Mouse (Mus musculus) limb, embryonic 13.5 days (tissue): ENCODE measurements at regions not wholly inside any gene's neighbourhood (a gene's known extent, or its start where the extent isn't known, plus 50 kb on each side); places are given as distances from the start of the nearest gene placed in this dataset.

Source experiments
- ATAC-seq: fragments of 200-750 bp; cut with Nextera tagmentation; 2 replicates; pipeline ENCODE4 v1.8.0; 2017; ENCODE audit warnings: low read depth, moderate number of reproducible peaks, moderate TSS enrichment; ENCODE audit not compliant: low FRiP score
- H3K27ac ChIP-seq: fragments of 300-500 bp; sonication (generic); 2 replicates; pipeline ENCODE4 v1.5.1; 2015; ENCODE audit warnings: inconsistent platforms, mild to moderate bottlenecking, moderate library complexity
- H3K27me3 ChIP-seq: fragments of 300-500 bp; sonication (generic); 2 replicates; pipeline ENCODE4 v1.6.1; 2015; ENCODE audit warnings: mild to moderate bottlenecking, inconsistent platforms
- H3K36me3 ChIP-seq: fragments of 300-500 bp; sonication (generic); 2 replicates; pipeline ENCODE4 v1.6.1; 2015; ENCODE audit warnings: inconsistent platforms, mild to moderate bottlenecking, moderate library complexity
- H3K4me1 ChIP-seq: fragments of 300-500 bp; sonication (generic); 2 replicates; pipeline ENCODE4 v1.6.1; 2015; ENCODE audit warnings: inconsistent platforms
- H3K4me2 ChIP-seq: fragments of 300-500 bp; sonication (generic); replicated peaks from 2 replicates; pipeline ENCODE4 v1.6.1; 2015; ENCODE audit warnings: inconsistent platforms, mild to moderate bottlenecking, moderate library complexity
- H3K4me3 ChIP-seq: fragments of 300-500 bp; sonication (generic); 2 replicates; pipeline ENCODE4 v1.5.1; 2015; ENCODE audit warnings: moderate library complexity, mild to moderate bottlenecking, inconsistent platforms
- H3K9ac ChIP-seq: fragments of 300-500 bp; sonication (generic); 2 replicates; pipeline ENCODE4 v1.6.1; 2015; ENCODE audit warnings: mild to moderate bottlenecking, inconsistent platforms
- H3K9me3 ChIP-seq: fragments of 300-500 bp; sonication (generic); 2 replicates; pipeline ENCODE4 v1.6.1; 2016; ENCODE audit warnings: inconsistent platforms
- WGBS: fragments of 180-500 bp; shearing (Covaris S2); methylation state at CpG from one replicate; pipeline ENCODE4 v1.1.7; 2015; 5-methylcytosine and 5-hydroxymethylcytosine counted together

DNA sequence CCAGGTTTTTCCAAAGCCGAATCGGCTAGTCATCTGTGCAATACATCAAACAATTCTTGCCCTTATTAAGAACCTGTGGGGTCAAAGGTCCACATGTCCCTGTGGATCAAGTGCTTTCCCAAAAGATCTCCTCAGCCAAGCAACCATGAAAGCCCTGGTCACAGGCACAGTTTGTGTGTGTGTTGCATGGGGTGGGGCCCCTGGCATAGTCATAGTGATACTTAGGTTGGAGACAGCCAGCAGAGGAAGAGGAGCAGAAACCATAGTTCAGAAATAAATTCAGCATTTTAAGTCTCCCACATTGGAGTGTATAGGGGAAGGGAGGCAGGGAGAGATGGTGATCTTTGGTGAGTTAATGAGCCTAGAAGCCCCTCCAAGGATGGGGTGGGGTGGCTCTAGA is 187.1 kb upstream of the Ubl3 start:
- WGBS: 34% methylated on average over 2 of the region's 2 CpGs
- Histone ChIP-seq H3K4me1 (peaks cover 20% of the 10 kb centered on the region), H3K4me2 (no peak overlapping the region), H3K9ac (no peak overlapping the region), H3K9me3 (peaks cover 6% of the 10 kb centered on the region), H3K36me3 (no peaks in the 10 kb centered on the region), H3K27me3 (no peaks in the 10 kb centered on the region), H3K27ac (no peak overlapping the region), H3K4me3 (no peak overlapping the region)
- no peak for ATAC-seq

DNA sequence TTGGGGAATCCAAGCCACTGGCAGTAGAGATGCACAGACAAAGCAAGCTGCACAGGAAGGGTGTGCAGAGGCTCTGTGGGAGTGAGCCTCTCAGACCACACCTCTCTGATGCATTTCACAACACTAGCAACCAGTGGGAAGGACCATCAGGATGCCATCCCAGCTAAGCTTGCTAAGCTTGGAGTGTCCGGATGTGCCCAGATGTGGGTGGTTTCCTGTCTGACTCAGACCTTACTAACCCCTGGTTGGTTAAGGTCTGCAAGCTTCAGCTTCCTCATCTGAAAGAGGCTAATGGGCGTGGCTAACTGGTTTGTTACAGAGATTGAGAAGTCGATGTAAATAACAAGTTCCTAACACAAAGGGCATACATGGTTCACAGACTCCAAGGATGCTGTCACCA is 186.6 kb upstream of the Ubl3 start:
- H3K9me3 ChIP-seq: peaks cover 6% of the 10 kb centered on the region; the same call in 1 of the 2 replicates
- no peak overlapping the region for H3K27ac ChIP-seq
- no peaks in the 10 kb centered on the region for H3K27me3 ChIP-seq
- no peak overlapping the region for H3K4me3 ChIP-seq
- ATAC-seq: no peak
- H3K4me2 ChIP-seq: no peak overlapping the region
- 70% methylated on average over 3 of the region's 3 CpGs for WGBS
- H3K9ac ChIP-seq: no peak overlapping the region
- H3K4me1 ChIP-seq: peaks cover 20% of the 10 kb centered on the region
- H3K36me3 ChIP-seq: no peaks in the 10 kb centered on the region

DNA sequence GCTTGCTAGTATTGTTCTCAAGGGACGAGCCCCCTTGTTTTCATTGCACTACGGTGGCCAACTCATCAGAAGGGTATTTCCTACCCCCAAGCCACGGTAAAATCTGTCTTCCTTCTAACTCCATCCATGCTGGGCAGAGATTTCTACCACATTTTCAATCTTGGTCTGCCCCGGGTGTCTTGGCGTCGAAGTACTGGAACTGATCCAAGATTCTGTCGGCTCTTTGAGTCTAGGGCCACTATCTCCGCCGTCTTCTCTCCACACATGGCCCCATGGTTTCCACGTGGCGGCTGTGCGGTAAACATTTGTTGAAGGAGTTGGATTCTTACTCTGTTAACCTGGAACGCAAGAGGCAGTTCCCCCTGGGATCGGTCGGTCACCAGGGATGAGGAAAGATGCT is 177.0 kb upstream of the Ubl3 start:
- Histone ChIP-seq H3K27me3 (no peaks in the 10 kb centered on the region), H3K9ac (no peak overlapping the region), H3K9me3 (no peaks in the 10 kb centered on the region), H3K27ac (no peak overlapping the region), H3K36me3 (no peaks in the 10 kb centered on the region), H3K4me3 (no peak overlapping the region), H3K4me2 (no peak overlapping the region), H3K4me1 (no peaks in the 10 kb centered on the region)
- ATAC-seq: no peak
- WGBS: 77% methylated on average over 15 of the region's 15 CpGs

DNA sequence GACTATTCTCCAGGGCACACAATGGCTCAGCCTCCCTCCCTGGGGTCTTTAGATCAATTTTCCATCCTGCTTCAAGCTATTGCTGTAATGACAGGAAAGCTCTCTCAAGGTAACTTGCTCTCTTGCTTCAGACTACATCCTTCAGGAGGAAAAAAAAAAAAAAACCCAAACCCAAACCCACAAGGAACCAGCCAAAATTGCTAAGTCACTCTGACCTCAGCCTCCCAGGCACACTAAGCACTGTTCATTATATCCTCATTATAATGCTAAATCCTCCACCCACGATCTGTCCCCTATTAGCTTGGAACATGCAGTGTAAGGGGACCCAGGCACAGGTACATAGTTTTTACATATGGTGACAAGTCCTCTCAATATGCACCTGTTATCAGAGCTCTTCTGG is 175.9 kb upstream of the Ubl3 start:
- Histone ChIP-seq H3K4me3 (no peak overlapping the region), H3K4me2 (no peak overlapping the region), H3K9ac (no peak overlapping the region), H3K27me3 (no peaks in the 10 kb centered on the region), H3K9me3 (no peaks in the 10 kb centered on the region), H3K27ac (no peak overlapping the region), H3K4me1 (no peaks in the 10 kb centered on the region), H3K36me3 (no peaks in the 10 kb centered on the region)
- ATAC-seq: no peak
- WGBS: 61% methylated on average over 1 of the region's 1 CpGs

DNA sequence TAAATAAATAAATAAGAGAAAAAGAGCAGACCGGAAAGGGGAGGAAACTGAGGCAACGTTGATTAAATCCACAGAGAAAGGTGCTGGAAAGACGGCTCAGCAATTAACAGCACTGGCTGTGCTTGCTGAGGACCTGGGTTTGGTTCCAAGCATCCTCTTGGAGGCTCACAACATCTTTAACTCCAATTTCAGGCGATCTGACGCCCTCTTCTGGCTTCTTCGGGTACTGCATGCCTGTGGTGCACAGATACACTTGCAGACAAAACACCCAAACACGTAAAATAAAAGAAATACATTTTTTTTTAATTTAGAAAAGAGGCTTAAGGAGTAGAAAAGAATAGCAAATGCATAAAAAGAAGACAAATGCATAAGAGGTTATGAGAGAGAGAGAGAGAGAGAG is 173.9 kb upstream of the Ubl3 start:
- 80% methylated on average over 7 of the region's 7 CpGs for WGBS
- ATAC-seq: no peak

DNA sequence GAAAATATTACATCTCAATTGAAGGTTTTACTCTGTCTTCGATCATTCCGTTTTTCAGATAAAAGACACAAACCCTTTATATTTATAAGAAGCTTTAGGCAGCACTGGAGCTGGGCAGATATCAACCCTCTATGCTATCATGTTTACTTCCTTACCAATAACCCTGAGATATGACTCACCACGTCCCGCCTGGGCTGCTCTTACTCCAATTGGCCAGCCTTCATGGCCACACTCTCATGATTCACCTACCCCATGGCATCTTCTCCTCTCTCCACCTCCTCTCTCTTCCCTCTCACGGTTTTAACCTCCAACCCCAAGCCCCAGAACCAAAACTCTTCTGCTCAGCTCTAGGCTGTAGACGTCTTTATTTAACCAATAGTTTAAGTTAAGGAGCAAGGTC is 171.9 kb upstream of the Ubl3 start:
- Histone ChIP-seq H3K27ac (no peak overlapping the region), H3K36me3 (no peaks in the 10 kb centered on the region), H3K9ac (no peak overlapping the region), H3K4me3 (no peak overlapping the region), H3K9me3 (no peaks in the 10 kb centered on the region), H3K4me1 (no peaks in the 10 kb centered on the region), H3K4me2 (no peak overlapping the region), H3K27me3 (no peaks in the 10 kb centered on the region)
- no peak for ATAC-seq
- 84% methylated on average over 6 of the region's 6 CpGs for WGBS

More for the DNA sequence above, 173.9 kb upstream of the Ubl3 start:
- Histone ChIP-seq H3K36me3 (no peaks in the 10 kb centered on the region), H3K27me3 (no peaks in the 10 kb centered on the region), H3K9ac (no peak overlapping the region), H3K9me3 (no peaks in the 10 kb centered on the region), H3K27ac (no peak overlapping the region), H3K4me2 (no peak overlapping the region), H3K4me3 (no peak overlapping the region), H3K4me1 (no peaks in the 10 kb centered on the region)

DNA sequence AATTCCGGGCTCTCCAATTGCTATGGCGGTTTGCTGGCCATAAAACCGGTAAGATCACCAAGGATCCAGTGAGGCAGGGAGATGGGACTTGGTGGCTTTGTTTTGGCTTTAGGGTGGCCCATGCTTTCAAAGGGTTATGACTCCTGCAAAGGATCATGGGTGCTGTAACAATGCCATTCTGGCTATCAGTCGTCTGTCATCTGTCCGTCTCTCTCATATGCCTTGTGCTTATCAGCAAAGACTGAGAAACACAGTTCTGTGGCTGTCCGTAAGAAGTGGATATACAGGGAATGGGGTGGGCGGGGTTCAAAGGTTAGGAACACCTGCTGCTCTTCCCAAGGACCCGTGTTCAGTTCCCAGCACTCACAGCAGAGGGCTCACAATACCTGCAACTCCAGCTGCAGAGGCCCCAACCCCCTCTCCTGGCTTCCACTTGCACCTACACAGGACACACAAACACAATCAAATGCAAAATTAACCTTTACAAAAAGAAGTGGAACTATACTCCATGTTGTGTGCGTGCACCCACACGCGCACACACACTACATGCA is 171.2 kb upstream of the Ubl3 start:
- Histone ChIP-seq H3K4me1 (no peaks in the 10 kb centered on the region), H3K36me3 (no peaks in the 10 kb centered on the region), H3K9me3 (no peaks in the 10 kb centered on the region), H3K9ac (no peak overlapping the region), H3K27ac (no peak overlapping the region), H3K4me3 (no peak overlapping the region), H3K4me2 (no peak overlapping the region), H3K27me3 (no peaks in the 10 kb centered on the region)
- 96% methylated on average over 11 of the region's 11 CpGs for WGBS
- no peak for ATAC-seq

DNA sequence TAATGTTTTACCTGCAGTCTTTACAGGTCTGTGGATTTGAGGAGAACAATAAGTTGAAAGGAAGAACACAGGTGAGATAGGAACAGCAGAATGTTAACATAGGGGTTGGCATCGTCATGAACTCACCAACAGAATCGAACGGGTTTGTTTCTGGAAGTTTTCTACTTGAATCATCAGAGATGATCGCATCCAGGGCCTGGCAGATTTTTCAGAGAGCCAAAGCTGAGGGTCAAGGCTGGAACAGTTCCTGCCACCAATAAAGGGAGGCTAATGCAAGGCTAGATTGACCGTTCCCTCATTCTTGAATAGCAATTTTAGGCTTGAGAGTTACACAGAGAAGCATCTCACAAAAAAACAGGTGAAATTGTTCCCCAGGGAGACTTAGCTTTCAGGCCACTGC is 168.0 kb upstream of the Ubl3 start:
- Histone ChIP-seq H3K27ac (no peak overlapping the region), H3K4me3 (no peak overlapping the region), H3K9ac (no peak overlapping the region), H3K9me3 (no peaks in the 10 kb centered on the region), H3K4me2 (no peak overlapping the region), H3K27me3 (no peaks in the 10 kb centered on the region), H3K4me1 (no peaks in the 10 kb centered on the region), H3K36me3 (no peaks in the 10 kb centered on the region)
- no peak for ATAC-seq
- WGBS: 87% methylated on average over 5 of the region's 5 CpGs

DNA sequence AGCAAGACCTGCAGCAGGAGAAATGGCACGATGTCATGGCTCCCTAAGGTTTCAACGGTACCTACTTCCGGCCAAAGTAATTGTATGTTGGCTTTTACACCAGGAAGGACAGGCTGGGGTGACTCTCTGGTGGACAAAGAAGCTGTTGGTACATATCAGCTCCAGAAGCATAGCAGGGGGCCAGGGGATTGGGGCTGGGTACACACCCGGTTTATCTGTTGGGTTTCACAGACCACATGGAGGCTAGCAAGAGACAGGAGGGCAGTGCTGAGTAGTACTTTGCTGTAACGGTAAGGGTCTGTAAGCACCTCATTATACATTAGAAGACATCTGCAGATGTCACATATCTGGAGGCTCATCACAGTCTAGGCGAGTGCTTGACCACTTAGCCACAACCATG is 164.0 kb upstream of the Ubl3 start:
- ATAC-seq: no peak
- 91% methylated on average over 6 of the region's 6 CpGs for WGBS

DNA sequence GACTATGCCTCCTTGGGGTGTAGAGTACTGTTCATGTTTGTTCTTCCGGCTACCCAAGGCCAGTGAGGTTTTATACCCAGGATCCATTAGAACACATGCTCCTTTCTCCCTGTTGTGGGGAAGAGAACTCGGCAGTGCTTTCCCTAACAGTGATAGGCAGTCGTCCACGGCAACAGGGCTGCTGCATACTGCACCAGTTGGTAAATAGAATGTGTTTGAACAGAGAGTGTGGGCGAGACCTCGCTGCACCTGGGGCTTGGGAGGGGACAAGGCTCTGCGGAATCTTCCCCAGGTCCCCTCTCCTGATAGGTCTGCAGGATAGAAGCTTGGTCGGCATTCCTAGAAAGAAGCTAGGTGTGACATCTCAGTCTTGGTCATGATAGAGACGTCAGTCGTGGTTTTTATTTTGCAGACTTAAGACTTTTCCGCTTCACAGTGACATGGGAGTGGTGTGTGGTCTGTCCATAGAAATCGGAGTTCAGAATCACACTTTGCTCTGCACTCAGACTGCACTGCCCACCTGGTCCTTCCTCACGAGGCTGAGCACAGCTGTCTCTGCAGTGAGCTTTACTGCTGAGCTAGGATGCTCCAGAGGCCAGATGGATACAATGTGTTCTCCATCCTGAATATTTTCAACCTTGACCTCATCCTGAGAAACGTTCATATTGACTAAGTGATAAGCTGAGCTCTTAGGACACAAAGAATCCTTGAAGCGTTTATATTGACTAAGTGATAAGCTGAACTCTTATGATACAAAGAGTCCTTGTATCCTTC is 162.8 kb upstream of the Ubl3 start:
- no peak for ATAC-seq
- Histone ChIP-seq H3K9me3 (no peaks in the 10 kb centered on the region), H3K27ac (no peak overlapping the region), H3K4me2 (no peak overlapping the region), H3K27me3 (no peaks in the 10 kb centered on the region), H3K4me3 (no peak overlapping the region), H3K4me1 (no peaks in the 10 kb centered on the region), H3K9ac (no peak overlapping the region), H3K36me3 (no peaks in the 10 kb centered on the region)
- 75% methylated on average over 15 of the region's 15 CpGs for WGBS

More for the DNA sequence above, 164.0 kb upstream of the Ubl3 start:
- Histone ChIP-seq H3K4me2 (no peak overlapping the region), H3K27ac (no peak overlapping the region), H3K9ac (no peak overlapping the region), H3K36me3 (no peaks in the 10 kb centered on the region), H3K9me3 (no peaks in the 10 kb centered on the region), H3K4me1 (no peaks in the 10 kb centered on the region), H3K4me3 (no peak overlapping the region), H3K27me3 (no peaks in the 10 kb centered on the region)

DNA sequence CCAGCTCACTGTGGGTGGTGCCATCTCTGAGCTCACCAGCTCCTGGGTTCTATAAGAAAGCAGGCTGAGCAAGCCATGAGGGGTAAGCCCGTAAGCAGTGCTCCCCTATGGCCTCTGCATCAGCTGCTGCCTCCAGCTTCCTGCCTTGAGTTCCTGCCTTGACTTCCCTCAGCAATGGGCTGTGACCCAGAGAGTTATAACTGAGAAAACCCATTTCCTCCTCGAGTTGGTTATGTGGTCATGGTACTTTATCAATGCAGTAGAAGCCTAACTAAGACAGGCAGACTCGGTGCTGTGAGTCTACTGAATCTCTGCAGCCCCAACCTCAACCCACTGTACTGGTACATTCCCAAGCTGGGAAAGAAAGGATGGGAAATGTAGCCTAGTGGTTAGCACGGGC is 162.2 kb upstream of the Ubl3 start:
- H3K4me3 ChIP-seq: no peak overlapping the region
- H3K4me2 ChIP-seq: no peak overlapping the region
- WGBS: 80% methylated on average over 4 of the region's 4 CpGs
- no peaks in the 10 kb centered on the region for H3K9me3 ChIP-seq
- no peak for ATAC-seq
- no peak overlapping the region for H3K27ac ChIP-seq
- H3K9ac ChIP-seq: no peak overlapping the region
- H3K36me3 ChIP-seq: no peaks in the 10 kb centered on the region
- no peaks in the 10 kb centered on the region for H3K27me3 ChIP-seq
- no peaks in the 10 kb centered on the region for H3K4me1 ChIP-seq

DNA sequence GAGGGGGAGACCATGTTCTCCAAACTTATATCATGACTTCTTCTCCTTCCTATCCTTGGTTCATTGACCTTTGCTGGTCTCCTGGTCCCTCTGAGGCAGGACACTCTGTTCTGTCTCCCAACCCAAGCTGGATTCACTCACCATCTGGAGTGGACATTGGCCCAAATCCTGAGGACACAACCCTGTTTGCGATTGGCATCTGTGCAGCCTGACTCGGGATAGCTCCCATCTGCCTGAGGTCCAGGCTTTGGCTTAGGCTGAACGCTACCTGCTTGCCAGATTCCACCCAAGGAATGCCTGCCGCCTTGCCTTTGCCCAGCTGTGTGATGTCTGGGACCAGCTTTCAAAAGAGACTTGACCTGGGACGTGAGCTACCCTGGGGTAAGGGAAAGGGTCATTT is 161.2 kb upstream of the Ubl3 start:
- Histone ChIP-seq H3K9me3 (no peaks in the 10 kb centered on the region), H3K4me1 (peaks cover 6% of the 10 kb centered on the region), H3K4me2 (no peak overlapping the region), H3K27me3 (0 out of 2 replicates have a peak, but pooled peaks cover 4% of the 10 kb centered on the region), H3K36me3 (no peaks in the 10 kb centered on the region), H3K27ac (no peak overlapping the region), H3K4me3 (no peak overlapping the region), H3K9ac (no peak overlapping the region)
- ATAC-seq: no peak
- WGBS: 82% methylated on average over 5 of the region's 5 CpGs

DNA sequence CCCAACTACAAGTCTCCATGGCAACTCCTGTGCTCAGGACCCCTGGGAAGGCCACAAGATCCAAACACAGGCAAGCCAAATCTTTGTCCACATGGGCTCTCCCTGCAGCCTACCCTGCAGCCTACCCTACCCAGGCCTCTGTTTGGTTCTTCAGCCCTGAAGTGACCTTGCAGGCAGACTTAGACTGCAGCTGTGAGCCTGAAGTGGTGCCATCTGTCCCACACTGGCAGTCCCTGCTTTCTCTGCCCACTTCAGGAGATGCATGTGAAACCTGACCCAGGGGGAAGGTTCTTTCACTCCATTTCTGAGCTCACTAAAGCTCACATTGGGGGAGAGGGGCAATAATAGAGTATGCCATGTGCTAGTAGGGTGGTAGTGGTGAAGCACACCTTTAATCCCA is 160.4 kb upstream of the Ubl3 start:
- peaks cover 13% of the 10 kb centered on the region for H3K4me1 ChIP-seq
- H3K27me3 ChIP-seq: 0 out of 2 replicates have a peak, but pooled peaks cover 4% of the 10 kb centered on the region
- no peak for ATAC-seq
- no peak overlapping the region for H3K27ac ChIP-seq
- no peaks in the 10 kb centered on the region for H3K9me3 ChIP-seq
- H3K4me2 ChIP-seq: no peak overlapping the region
- no peaks in the 10 kb centered on the region for H3K36me3 ChIP-seq
- H3K9ac ChIP-seq: no peak overlapping the region
- no peak overlapping the region for H3K4me3 ChIP-seq
